Mouse (Mus musculus) right cerebral cortex, postnatal 36 days (tissue): Measurements from ENCODE around the gene Cep85l.

Source experiments
- DNase-seq, 2 experiments: peaks; one replicate each; pipeline ENCODE4 v3.0.0; 2022; ENCODE audit warnings: low spot score in 2 of 2, mixed read lengths in 1 of 2

Cep85l gene

GRCm38 (mm10) chr10:53379709-53380106, at the start of gene Cep85l:
Gene Cep85l, minus strand, starts transcription at chr10:53379947.
- DNase-seq = peak; percentile 81 to 86

- DNase-seq = no peak
Measured at GRCm38 (mm10) chr10:53428695-53429447, 49.1 kb upstream of the Cep85l start.

DNA sequence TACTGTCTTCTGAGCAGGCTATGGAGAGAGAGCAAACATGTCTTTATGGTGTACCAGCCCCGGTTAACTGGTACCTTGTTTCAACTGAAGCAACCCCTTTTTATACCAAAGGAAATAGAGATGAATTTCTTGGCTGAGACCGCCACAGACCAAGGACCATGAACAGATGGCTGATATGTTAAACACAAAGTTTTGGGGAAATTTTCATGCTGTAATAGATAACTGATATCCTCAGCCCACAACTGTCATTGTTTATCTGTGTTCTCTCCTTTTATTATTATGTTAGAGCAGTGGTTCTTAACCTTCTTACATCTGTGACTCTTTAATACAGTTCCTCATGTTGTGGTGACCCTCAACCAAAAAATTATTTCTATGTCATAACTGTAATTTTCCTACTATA, 46.8 kb upstream of the Cep85l start:
- DNase-seq = no peak

- DNase-seq = no peak
Measured at GRCm38 (mm10) chr10:53423091-53423490, 43.3 kb upstream of the Cep85l start.

- no peak for DNase-seq
Measured at GRCm38 (mm10) chr10:53422206-53422605, 42.5 kb upstream of the Cep85l start.

- DNase-seq = no peak
Measured at GRCm38 (mm10) chr10:53421613-53422012, 41.9 kb upstream of the Cep85l start.

- no peak for DNase-seq
Measured at GRCm38 (mm10) chr10:53420069-53420468, 40.3 kb upstream of the Cep85l start.

DNA sequence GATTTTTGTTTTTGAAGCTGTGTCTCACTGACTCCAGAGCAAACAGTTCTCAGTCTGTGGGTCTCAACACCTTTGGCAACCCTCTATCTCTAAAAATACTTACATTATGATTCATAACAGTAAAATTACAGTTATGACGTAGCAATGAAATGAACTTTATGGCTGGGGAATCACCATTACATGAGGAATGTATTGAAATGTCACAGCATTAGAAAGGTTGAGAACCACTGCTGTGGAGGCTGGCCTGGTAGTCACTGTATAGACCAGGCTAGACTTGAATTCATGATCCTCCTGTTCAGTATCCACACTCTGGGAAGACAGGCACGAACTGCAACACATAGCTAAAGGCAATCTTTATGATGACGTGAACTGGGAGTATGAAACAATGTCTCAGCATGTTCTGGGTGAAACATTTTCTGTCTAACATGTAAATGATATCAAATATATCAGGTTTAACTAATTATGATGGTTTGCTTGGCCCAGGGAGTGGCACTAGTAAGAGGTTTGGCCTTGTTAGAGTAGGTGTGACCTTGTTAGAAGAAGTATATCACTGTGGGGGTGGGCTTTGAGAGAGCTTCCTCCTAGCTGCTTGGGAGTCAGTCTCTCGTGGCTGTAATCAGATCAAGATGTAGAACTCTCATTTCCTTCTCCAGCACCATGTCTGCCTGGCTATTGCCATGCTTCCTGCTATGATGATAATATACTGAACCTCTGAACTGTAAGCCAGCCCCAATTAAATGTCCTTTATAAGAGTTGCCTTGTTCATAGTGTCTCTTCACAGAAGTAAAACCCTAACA, 39.6 kb upstream of the Cep85l start:
- DNase-seq = no peak

DNA sequence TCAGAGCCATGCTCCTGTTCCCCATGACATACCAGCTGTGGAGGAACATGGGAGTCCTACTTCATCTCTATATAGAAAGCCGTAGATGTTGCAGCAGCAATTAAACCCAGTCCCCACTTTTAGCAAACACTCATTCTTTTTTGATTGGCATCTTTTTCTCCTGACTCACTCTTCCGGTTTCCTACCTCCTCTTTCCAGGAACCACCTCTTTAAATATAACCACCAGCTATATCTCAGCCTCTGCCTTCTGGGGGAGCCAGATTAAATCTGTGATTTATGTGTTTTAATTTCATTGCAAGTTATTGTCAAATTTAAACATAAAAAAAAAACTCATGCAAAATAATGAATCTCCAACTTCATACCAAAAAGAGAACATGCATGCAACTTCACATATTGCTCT, 37.3 kb upstream of the Cep85l start:
- no peak for DNase-seq

DNA sequence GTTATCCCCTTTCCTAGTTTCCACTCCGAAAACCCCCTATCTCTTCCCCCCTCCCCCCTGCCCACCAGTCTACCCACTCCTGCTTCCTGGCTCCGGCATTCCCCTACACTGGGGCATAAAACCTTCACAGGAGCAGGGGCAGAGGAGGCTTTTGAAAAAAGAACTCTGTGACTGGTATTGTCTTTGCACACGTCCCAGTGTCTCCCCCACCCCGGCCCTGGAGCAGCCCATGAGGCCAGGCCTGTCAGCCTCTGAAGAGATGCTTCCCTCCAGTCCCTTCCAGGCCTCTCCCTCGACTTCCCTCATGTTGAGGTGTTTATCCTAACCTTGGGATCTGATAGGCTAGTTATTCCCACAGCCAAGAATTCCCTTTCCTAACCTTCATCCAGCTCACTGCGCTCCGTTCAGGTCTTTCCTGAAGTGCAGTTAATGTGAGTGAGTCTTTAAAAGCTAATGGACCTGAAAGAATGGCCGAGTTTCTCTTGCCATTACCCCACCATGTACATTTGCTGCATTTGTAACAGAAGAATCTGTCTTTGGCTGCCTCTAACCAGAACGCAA, 36.5 kb upstream of the Cep85l start:
- DNase-seq = no peak

GRCm38 (mm10) chr10:53415252-53415651, 35.5 kb upstream of the Cep85l start:
- DNase-seq = no peak

GRCm38 (mm10) chr10:53414092-53415085, 34.6 kb upstream of the Cep85l start:
- no peak for DNase-seq

DNA sequence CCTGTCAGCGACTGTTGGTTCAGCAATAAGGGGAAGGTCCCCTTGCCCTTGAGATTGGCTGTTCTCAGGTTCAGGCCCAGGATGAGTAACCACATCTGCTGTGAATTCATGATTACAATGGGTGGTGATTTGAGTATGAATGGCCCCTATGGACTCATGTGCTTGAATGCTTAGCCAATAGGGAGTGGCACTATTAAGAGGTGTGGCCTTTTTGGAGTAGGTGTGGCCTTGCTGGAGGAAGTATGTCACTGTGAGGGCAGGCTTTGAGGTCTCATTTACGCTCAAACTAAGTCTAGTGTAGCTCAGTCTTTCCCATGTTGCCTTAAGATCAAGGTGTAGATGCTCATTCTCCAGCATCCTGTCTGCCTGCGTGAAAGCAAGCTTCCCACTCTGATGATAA, 33.2 kb upstream of the Cep85l start:
- DNase-seq = no peak

GRCm38 (mm10) chr10:53412165-53412564, 32.4 kb upstream of the Cep85l start:
- DNase-seq = no peak

- no peak for DNase-seq
Measured at GRCm38 (mm10) chr10:53410831-53411230, 31.1 kb upstream of the Cep85l start.

GRCm38 (mm10) chr10:53407422-53407821, 27.7 kb upstream of the Cep85l start:
- no peak for DNase-seq

GRCm38 (mm10) chr10:53406845-53407244, 27.1 kb upstream of the Cep85l start:
- no peak for DNase-seq

DNA sequence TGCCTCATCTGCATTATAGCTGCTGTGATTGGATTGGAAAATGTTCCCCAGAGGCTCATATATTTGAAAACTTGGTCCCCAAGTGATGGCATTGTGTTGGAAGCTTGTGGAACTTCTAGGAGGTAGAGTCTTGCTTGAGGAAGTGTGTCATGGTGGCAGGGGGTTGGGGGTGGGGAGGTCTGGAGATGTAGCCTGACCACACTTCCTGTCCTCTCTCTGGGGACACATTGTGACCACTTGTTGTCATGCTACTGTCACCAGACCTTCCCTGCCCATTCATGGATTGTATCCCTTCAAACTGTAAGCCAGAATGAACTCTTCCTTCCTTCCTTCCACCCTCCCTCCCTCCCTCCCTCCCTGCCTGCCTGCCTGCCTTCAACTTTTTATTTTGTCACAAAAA, 22.5 kb upstream of the Cep85l start:
- DNase-seq = no peak

GRCm38 (mm10) chr10:53399053-53399452, 19.3 kb upstream of the Cep85l start:
- no peak for DNase-seq

DNA sequence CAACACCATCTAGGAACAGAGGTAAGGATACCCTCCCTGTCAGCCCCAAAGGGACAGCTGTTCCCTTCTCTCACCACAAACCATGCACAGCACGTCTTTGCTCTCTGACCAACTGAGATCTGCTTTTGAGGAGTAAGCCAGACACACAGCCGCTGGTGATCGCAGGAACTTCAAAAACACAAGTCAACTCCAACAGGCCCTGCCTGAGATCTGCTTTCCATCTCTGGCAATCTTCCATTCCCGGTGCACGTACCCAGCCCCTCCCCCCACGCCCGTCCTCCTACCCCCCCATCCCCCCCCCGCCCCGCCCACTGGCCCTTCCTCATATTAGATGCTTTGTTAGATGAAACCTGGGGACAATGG, 18.8 kb upstream of the Cep85l start:
- no peak for DNase-seq

DNA sequence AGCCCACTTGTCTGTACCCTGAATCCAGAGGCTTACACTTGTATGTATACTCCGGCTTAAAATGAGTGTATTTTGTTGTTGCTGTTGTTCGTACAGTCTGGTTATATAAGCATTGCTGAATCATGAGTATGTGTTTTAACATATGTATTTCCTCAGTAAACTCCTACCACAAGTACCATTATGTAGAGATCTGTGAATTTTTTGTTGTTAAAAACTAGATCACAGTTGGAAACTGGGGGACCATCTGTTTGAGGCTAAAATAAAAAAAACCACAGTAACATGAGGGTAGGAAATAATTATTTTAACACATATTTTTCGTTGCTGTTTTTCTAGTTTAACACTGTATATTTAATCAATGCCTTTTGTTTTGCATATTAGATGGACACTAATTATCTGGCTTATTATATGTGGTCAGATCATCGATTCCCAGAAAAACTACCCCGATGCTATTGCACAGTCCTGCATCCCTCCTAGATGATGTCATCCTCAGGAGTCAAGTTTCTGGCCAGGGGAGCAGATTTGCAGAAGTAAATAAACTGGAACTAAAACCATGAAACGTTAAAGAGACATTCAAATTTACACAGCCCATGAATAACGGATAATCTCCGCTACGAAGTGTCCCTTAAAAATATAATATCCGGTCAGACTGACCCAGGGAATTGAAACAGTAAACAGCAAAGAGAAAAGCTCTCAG, 18.2 kb upstream of the Cep85l start:
- DNase-seq = no peak
